Mouse (Mus musculus): Measurements from ENCODE around the gene Rad51ap1.

DNA sequence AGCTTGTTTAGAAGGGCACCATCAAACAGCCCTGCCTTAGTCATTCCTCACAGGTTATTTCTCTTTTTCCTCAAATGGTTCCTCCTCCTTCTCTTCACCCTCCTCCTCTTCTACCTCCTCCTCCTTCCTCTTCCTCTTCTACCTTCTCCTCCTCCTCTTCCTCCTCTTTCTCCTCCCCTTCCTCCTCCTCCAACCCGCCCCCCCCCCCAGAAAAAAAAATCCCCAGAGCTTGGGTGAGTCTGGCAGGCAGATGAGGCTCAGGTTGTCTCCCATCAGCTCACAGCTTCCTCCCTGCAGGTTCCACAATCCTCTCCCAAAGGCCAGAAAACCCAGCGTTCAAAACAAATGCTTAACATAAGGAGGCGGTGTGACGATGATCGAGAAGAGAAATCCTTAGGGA, 32.0 kb downstream of the Rad51ap1 start:
- TF ChIP-seq CTCF (IDR thresholded peaks at IDR 0.05; ENCODE audit: low read depth) (no peak), EP300 (IDR thresholded peaks at IDR 0.05; ENCODE audit: low read depth) (no peak)
